Mouse (Mus musculus) layer of hippocampus, adult 2 months (tissue): ENCODE measurements at regions not wholly inside any gene's neighbourhood (a gene's known extent, or its start where the extent isn't known, plus 50 kb on each side); places are given as distances from the start of the nearest gene placed in this dataset.

Experiments used
- DNase-seq, 2 experiments: peaks; one replicate each; pipeline ENCODE4 v3.0.0; 2022; ENCODE audit warnings: low spot score in 2 of 2
- H3K27ac ChIP-seq: fragments of 200-600 bp; 2 replicates; pipeline ENCODE4 v1.8.1; 2022
- H3K4me3 ChIP-seq: fragments of 200-600 bp; 2 replicates; pipeline ENCODE4 v1.8.1; 2022; ENCODE audit warnings: mild to moderate bottlenecking
- CTCF ChIP-seq: fragments of 200-600 bp; conservative IDR thresholded peaks from 2 replicates; pipeline ENCODE4 v1.8.1; 2022; ENCODE audit warnings: antibody characterized with exemption, mild to moderate bottlenecking, moderate library complexity

DNA sequence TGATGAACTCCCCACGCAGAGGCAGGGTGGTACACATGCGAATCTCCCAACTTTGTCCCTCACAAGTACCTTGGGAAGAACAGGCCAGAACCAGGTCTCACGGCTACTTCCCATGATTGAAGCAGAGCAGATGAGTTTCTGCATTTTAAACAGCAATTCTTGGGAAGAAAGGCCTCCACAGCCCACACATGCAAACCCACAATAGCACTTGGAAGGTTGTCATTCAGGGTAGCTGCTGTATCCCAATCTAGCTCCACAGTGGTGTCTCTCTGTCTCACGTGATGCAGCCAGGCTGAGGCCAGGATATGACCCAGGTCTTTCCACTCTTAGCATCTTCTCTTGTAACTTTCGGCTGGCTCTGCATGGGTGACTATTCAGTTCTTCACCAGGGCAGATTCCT is 78.8 kb upstream of the Ccn6 start:
- DNase-seq = no peak
- no peak overlapping the region for H3K4me3 ChIP-seq
- H3K27ac ChIP-seq = no peak overlapping the region
- TF ChIP-seq CTCF = no peak

DNA sequence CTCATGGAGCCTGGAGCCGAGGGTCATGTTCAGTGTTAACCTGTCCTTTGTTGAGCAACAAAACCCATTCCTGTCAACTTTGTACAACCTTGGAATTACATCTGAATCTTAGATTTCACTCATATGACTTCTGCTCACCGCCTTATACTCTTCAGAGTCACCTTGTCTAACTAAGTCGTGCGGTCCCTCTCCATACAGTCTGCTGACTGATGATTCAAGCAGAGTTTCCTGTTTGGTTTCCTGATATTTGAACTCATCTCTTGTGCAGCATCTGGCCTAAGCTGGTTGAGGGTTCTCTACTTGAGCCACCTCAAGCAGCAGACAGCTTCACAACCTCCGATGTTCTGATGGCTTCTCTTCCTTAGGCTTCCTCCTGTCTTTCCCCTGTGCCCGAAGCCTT is 78.3 kb upstream of the Ccn6 start:
- no peak for DNase-seq
- no peak for TF ChIP-seq CTCF

DNA sequence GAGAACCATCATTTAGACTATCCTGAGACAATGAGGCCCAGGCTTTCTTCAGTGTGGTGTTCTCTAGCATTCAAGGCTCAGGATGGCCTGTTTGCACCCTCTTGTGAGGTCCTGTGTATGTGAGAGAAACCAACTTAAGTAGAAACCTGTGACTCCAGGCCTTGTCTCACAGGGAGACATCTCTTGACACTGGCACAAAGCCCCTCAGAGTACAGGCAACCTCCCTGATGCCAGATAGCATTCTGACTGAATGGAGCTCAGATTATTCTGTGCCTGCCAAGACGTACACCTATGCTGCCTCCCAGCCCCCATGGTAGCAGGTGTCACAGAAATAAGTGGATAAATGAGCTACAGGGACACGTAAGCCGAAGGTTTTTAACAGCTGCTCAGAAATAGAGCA is 77.9 kb upstream of the Ccn6 start:
- Histone ChIP-seq H3K4me3 (no peak overlapping the region), H3K27ac (no peak overlapping the region)
- DNase-seq = no peak
- TF ChIP-seq CTCF = no peak

More for the DNA sequence above, 78.3 kb upstream of the Ccn6 start:
- Histone ChIP-seq H3K27ac (no peak overlapping the region), H3K4me3 (no peak overlapping the region)

DNA sequence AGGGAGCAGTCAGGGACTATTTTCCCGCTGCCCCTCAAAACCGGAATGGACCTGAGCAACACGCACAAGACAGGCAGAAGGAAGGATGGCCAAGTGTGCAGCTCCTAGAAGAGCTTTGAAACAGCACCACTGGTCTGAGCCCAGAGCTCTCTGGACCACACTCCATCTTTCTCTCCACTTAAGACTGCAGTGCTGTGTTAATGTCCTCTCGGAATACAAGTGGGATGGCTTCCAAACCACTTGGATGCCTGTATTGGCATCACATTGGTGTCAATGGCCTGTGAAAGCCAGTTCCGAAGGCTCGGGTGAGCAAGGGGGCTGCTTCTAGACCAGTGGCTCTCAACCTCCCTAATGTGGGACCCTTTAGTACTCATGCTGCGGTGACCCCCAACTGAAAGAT is 77.4 kb upstream of the Ccn6 start:
- Histone ChIP-seq H3K4me3 (no peak overlapping the region), H3K27ac (no peak overlapping the region)
- no peak for TF ChIP-seq CTCF
- DNase-seq = no peak

DNA sequence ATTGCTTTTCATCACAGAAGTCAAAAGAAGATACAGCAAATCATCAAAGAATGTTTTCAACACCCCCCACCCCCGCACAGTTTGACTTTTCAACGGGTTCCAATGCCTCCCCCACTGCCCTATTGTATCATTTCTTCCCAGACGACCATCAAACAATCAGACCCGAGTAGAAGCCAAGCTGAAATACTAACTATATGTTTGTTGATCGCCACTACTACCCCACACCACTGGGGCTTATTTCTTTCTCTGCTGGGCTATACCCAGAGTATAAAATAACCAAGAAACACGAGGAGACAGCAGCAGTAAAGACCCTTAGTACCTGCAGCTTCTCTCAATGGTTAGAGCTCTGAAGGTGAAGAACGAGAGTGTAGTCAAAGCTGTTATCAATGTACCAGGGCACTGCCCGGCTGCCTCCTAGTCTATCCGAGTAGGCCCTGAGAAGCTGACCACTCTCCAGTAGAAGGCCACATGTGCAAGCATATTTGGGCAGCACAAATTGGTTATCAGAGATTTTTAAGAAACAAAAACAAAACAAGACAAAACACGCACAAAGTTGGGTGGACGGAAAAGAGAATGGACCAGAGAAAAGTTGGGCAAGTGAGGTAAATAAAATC is 76.7 kb upstream of the Ccn6 start:
- TF ChIP-seq CTCF = no peak
- no peak for DNase-seq
- Histone ChIP-seq H3K4me3 (peak overlapping the region; percentile 42; the same call in 1 of the 2 replicates), H3K27ac (no peak overlapping the region)

DNA sequence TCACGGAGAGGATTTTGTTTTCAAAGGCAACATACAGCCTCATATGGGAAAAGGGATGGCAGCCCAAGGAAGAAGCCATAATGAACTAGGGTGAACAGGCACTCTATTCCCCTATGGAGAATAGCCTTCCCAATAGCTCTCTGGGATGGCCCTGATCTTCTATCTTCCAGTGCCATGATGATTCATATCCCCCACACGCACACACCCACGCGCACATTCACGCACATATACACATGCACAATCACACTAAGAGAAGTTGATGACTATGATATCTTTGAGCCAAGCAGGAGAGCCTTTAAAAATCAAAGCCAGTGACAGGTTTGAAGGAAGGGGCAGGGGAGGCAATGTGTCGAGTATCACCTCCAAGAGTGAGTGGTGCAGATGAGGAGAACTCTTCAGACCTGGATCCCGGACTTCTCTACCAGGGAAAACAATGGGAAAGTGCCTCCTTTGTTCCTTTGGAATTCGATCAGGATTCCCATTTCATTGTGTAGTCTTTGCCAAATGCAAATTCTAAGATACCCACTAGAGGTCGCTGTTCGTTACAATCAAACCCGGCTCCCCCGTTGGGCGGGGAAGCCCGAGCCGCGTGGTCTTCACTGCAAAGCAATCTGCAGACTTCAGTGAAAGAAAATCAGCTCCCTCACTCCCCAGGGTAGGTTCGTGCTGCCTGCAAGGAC is 76.0 kb upstream of the Ccn6 start:
- peak; percentile 93 for TF ChIP-seq CTCF
- peak; percentile 83 to 90 for DNase-seq
- peak overlapping the region; percentile 42; the same call in 1 of the 2 replicates for H3K4me3 ChIP-seq
- H3K27ac ChIP-seq = no peak overlapping the region

DNA sequence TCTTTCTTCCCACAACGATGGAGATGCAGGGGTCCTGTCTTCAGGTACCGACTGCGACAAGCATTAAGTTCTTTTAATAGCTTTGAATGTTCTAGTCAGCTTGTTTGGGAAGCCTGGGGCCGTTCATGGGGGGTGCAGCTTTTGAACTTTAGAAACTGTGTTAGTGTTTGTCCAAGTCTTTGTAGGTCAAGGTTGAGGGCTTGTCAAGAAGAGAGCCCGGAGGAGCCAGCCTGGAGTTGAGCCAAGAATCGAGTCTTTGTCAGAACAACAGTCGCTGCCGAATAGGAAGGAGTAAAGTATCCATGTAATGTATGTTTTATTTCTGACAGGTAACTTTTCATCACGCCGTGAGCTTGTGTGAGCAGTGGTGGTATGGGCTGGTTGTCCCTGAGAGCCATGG is 75.0 kb upstream of the Ccn6 start:
- DNase-seq = no peak
- TF ChIP-seq CTCF = no peak
- H3K27ac ChIP-seq = no peak overlapping the region

DNA sequence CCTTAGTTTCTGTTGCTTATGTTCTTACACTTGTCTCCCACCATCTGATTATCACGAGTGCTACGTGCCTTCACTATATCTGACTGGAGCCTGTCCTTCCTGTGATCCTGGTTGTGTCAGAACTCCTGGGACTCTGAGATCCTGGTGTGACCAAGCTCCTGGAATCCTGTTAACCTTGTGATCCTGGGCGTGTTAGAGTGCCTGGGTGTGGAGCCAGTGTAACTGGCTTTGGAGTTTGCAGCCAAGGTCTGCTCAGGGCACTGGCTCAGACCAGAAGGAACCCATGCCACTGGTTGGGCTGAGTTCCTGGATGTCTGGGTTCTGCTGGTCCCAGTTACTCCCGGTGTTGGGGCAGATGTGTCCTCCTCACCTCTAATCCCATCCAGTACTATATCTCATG is 74.0 kb upstream of the Ccn6 start:
- DNase-seq = no peak
- no peak overlapping the region for H3K4me3 ChIP-seq
- TF ChIP-seq CTCF = no peak

More for the DNA sequence above, 75.0 kb upstream of the Ccn6 start:
- no peak overlapping the region for H3K4me3 ChIP-seq

DNA sequence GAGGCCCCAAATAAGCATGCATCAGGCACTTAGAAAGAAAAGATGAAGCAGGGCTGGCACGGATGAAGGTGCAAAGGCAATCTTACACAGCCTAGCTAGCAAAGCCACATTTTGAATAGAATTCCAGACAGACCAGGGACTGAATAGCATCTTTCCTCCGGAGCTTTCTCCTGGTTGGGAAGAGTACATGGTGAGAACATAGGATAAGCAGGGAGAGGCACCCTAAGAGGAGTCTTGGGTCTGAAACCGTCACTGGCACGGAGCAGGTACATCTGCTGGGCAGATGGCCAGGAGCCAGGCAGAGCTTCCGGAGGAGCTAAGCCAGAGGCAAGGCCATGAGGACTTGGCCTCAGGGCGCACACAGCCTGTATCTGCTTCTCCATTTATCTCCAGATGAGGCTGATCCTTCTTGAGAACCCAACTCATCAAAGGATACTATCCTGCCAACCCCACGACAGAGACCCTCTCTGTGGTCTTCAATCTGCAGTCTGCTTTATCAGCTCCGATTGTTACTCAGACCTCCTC is 70.4 kb upstream of the Ccn6 start:
- no peak overlapping the region for H3K4me3 ChIP-seq
- no peak for TF ChIP-seq CTCF
- no peak for DNase-seq
- no peak overlapping the region for H3K27ac ChIP-seq

More for the DNA sequence above, 74.0 kb upstream of the Ccn6 start:
- H3K27ac ChIP-seq = no peak overlapping the region

DNA sequence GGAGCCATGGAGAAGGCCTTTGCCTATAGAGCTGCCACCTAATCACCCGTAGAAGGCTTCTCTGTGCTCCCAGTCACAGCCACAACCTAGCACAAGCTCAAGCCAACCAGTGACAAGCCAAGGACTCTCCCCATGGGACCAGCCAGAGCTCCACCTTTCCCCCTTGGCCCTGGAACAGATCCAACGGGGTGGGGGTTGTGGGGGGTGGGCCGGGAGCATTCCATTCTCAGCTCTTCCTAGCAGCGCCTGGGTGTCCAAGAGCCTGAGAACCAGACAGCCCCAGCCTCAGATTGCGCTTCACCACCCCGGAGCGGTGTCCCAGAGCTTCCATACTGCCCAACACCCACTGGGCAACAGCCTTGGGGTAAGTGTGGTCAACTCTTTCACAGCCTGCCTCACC is 69.6 kb upstream of the Ccn6 start:
- Histone ChIP-seq H3K27ac (no peak overlapping the region), H3K4me3 (no peak overlapping the region)
- DNase-seq = no peak
- TF ChIP-seq CTCF = no peak

DNA sequence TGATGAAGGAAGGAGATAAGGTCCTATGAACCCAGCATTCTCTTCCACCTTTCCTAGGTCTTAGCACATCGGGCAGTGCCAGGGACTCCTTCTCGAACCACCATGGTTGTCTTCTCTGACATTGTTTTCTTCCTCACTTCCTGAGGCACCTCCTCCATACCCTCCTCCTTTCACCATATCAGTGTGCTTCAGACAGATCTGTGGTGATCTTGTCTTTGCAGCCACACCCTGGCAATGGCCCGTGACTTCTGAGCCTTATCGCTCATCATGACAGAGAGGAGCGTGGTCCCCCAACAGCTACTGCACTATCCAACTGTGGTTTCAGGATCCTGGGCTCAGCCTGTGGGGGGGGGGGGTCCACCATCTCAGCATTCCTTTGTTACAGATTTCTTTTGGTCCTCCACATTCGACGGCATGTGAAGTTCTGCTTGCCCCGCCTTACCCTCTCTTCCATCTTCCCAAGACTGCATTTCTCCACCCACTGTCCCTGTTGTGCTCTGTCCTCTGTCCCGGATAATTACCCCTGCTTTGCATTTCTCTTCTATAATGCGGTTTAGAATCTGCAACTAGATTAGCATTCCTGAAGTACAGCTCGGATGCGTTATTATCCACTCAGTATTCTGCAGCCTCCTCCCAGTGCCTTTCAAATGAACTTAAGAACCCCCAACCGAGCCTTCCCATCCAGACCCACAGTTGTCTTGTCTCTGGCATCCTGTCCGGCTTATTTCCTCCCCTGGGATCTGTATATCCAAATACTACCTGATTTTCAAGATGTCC is 67.2 kb upstream of the Ccn6 start:
- Histone ChIP-seq H3K4me3 (no peak overlapping the region), H3K27ac (no peak overlapping the region)
- no peak for DNase-seq
- no peak for TF ChIP-seq CTCF

DNA sequence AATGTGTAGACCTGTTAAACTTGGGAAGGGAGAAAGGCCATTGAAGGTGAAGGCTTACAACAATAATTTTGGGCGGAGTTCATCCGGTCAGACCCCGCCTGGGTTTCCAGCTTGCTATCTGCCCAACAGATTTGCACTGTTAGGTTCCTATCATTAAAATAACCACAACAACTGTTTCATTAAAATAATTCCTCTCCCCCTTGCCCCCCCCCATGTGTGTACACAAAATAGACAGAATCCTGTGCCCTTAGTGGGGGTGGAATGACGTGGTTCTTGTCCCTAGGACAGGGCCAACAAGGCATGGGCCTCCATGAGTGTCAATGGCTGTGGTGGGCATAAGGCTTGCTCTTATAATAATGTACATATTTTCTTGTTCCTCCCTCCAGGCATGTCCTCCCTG is 65.6 kb upstream of the Ccn6 start:
- TF ChIP-seq CTCF = no peak
- no peak overlapping the region for H3K27ac ChIP-seq
- no peak for DNase-seq
- H3K4me3 ChIP-seq = no peak overlapping the region

DNA sequence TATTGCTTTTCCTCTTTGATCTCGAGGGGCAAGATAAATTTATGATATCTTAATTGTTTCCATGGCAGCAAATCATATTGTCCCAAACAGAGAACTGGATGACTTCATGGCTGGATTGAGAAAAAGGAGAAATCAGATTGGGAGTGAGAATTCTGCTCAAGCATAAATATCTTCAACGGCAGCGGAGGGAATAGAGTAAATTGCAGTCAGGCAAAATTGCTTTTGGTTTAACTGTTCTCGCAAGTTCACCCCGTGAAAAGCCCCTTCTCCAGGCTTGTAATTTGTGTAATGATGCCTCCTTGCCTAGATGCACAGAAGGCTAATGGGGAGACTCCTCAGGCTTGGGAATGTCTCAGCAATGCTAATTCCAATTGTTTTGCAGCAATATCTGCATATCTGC is 64.4 kb upstream of the Ccn6 start:
- DNase-seq = no peak
- H3K27ac ChIP-seq = peak overlapping the region; percentile 46; the same call in 1 of the 2 replicates
- H3K4me3 ChIP-seq = peak overlapping the region; percentile 44
- no peak for TF ChIP-seq CTCF
